Mouse (Mus musculus): ENCODE data around the gene Enpp1. TPM values are rescaled to one million over a fixed set of nuclear protein-coding genes. Genes with fewer than 3 reads are reported as not detected.

Gene Enpp1
- polyA plus RNA-seq, 1 experiment from 2014 or later = 0.62 TPM

- Histone ChIP-seq H3K27me3 (replicated peaks; ENCODE audit: low read depth, poor library complexity, severe bottlenecking) (no peaks in the 10 kb centered on the region), H3K4me3 (no peak overlapping the region), H3K27ac (replicated peaks) (no peak overlapping the region), H3K9me3 (no peaks in the 10 kb centered on the region), H3K4me1 (peaks cover 30% of the 10 kb centered on the region), H3K36me3 (replicated peaks) (peaks cover 16% of the 10 kb centered on the region)
- WGBS = 82% methylated on average over 5 of the region's 5 CpGs
- DNase-seq (ENCODE audit: low spot score) = no peak
Measured at GRCm38 (mm10) chr10:24599802-24600201, 112.2 kb downstream of the Enpp1 start.

DNA sequence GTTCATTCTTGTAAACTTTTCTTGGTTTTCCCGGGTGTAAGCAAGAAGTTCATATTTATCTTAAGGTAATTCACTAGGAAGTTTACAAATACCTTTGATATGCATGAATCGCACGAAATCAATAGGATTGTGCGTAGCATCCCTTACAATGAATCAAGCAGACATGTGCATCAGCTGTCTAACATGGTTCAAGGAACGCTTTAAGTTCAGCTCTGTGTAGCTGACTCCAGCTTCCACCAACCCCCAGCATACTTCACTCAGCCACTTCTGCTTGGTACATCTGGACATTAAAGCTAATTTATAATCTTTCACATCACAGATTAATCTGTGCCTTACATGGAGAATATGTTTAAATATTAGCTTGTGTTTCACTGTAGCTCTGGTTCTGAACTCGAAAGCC is 113.3 kb downstream of the Enpp1 start:
- WGBS = 92% methylated on average over 6 of the region's 6 CpGs
- H3K36me3 ChIP-seq (replicated peaks) = peaks cover 16% of the 10 kb centered on the region
- H3K4me3 ChIP-seq = no peak overlapping the region
- no peaks in the 10 kb centered on the region for H3K9me3 ChIP-seq
- H3K27me3 ChIP-seq (replicated peaks; ENCODE audit: low read depth, poor library complexity, severe bottlenecking) = no peaks in the 10 kb centered on the region
- peaks cover 41% of the 10 kb centered on the region for H3K4me1 ChIP-seq
- no peak overlapping the region for H3K27ac ChIP-seq (replicated peaks)
- DNase-seq (ENCODE audit: low spot score) = no peak

DNA sequence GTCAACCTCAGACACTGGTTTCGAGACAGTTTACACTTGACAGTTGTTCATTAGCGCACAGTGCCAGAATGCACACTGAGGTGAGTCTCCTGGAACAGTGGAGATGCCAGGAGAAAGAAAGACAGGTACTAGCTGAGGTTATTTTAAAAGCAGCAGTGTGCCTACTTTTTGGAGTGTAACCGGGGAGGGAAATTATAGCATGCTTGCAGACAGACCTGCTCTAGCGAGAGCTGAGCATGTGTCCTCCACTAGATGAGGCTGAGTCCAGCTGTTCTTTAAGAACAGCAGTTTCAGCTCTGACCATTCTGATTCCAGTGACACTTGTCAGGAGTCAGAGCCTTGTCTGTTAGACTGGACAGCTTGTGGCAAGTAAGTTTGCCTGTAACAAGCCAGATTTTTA is 114.2 kb downstream of the Enpp1 start:
- peaks cover 16% of the 10 kb centered on the region for H3K36me3 ChIP-seq (replicated peaks)
- H3K4me1 ChIP-seq = peaks cover 50% of the 10 kb centered on the region
- 89% methylated on average over 4 of the region's 4 CpGs for WGBS
- no peak for DNase-seq (ENCODE audit: low spot score)
- H3K9me3 ChIP-seq = no peaks in the 10 kb centered on the region
- H3K4me3 ChIP-seq = peak overlapping the region; percentile 83; the same call in 1 of the 2 replicates
- H3K27ac ChIP-seq (replicated peaks) = no peak overlapping the region
- no peaks in the 10 kb centered on the region for H3K27me3 ChIP-seq (replicated peaks; ENCODE audit: low read depth, poor library complexity, severe bottlenecking)

DNA sequence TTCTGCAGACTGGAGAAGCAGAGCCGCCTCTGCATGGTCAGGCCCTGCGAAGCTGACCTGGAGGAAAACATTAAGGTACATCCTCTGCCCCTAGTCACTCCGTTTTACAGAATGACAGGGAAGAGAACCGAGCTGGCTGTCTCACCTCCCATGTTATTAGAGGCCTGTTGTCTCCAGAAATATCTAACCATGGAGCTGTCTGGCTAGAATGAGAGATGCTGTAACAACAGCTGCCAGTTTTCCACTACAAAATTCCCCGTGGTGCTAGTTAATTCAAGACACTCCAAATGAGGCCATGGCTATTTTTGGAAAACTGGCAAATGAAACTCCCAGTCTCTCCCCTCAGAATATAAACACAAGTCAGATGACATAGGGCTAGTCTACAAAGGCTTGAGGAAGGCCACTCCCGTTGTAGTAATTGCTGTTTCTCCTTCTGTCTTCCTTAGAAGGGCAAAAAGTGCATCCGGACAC is 115.1 kb downstream of the Enpp1 start:
- H3K4me1 ChIP-seq = peaks cover 57% of the 10 kb centered on the region
- 56% methylated on average over 7 of the region's 7 CpGs for WGBS
- peak overlapping the region; percentile 83 for H3K4me3 ChIP-seq
- no peaks in the 10 kb centered on the region for H3K9me3 ChIP-seq
- H3K36me3 ChIP-seq (replicated peaks) = peaks cover 16% of the 10 kb centered on the region
- H3K27me3 ChIP-seq (replicated peaks; ENCODE audit: low read depth, poor library complexity, severe bottlenecking) = no peaks in the 10 kb centered on the region
- no peak for DNase-seq (ENCODE audit: low spot score)
- H3K27ac ChIP-seq (replicated peaks) = peak overlapping the region; percentile 7; the same call in 1 of the 2 replicates

DNA sequence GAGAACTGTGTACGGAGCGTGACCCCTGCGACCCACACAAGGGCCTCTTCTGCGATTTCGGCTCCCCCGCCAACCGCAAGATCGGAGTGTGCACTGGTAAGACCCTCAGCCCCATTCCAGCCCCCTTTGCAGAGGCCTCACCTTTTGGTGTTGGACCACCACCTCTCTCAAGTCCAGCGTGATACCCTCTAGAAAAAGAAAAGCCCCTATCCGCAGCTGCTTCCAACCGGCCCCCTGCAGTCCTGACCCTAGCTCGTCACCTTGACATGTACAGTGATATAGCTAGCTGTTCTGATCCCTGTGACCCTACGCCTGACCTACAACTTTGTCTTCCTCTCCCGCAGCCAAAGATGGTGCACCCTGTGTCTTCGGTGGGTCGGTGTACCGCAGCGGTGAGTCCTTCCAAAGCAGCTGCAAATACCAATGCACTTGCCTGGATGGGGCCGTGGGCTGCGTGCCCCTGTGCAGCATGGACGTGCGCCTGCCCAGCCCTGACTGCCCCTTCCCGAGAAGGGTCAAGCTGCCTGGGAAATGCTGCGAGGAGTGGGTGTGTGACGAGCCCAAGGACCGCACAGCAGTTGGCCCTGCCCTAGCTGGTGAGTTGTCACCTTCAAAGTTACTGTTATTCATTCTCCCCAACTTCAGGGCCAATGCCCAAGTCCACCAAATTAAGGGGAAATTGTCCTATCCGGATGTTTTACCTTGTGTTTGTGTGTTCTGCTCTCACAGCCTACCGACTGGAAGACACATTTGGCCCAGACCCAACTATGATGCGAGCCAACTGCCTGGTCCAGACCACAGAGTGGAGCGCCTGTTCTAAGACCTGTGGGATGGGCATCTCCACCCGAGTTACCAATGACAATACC is 115.7 kb downstream of the Enpp1 start:
- peak; percentile 41 for DNase-seq (ENCODE audit: low spot score)
- peaks cover 63% of the 10 kb centered on the region for H3K4me1 ChIP-seq
- no peaks in the 10 kb centered on the region for H3K9me3 ChIP-seq
- H3K27me3 ChIP-seq (replicated peaks; ENCODE audit: low read depth, poor library complexity, severe bottlenecking) = no peaks in the 10 kb centered on the region
- peaks cover 16% of the 10 kb centered on the region for H3K36me3 ChIP-seq (replicated peaks)
- 13% methylated on average over 31 of the region's 31 CpGs for whole genome bisulfite sequencing
- peak overlapping the region; percentile 83 for H3K4me3 ChIP-seq
- H3K27ac ChIP-seq (replicated peaks) = peak overlapping the region; percentile 95

DNA sequence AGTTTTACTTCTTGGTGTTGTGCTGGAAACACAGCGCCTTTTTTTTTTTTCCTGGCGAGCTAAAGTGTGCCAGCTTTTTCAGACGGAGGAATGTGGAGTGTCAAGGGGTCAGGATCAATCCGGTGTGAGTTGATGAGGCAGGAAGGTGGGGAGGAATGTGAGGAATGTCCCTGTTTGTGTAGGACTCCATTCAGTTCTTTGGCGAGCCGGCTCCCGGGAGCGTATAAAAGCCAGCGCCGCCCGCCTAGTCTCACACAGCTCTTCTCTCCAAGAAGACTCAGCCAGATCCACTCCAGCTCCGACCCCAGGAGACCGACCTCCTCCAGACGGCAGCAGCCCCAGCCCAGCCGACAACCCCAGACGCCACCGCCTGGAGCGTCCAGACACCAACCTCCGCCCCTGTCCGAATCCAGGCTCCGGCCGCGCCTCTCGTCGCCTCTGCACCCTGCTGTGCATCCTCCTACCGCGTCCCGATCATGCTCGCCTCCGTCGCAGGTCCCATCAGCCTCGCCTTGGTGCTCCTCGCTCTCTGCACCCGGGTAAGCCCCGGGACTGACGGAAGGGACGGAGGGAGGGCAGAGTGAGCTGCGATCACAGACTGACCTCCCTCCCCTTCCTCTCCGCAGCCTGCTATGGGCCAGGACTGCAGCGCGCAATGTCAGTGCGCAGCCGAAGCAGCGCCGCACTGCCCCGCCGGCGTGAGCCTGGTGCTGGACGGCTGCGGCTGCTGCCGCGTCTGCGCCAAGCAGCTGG is 116.5 kb downstream of the Enpp1 start, which contains the start of gene Ccn2:
Ccn2 (plus strand) TSS at position 193 of the 753 bp plus-strand sequence.
- Histone ChIP-seq H3K4me3 (peak within 1 kb of the TSS; percentile 83), H3K27me3 (replicated peaks; ENCODE audit: low read depth, poor library complexity, severe bottlenecking) (no peaks in the 10 kb centered on the region), H3K9me3 (no peaks in the 10 kb centered on the region), H3K4me1 (peaks cover 64% of the 10 kb centered on the region), H3K36me3 (replicated peaks) (peaks cover 16% of the 10 kb centered on the region), H3K27ac (replicated peaks) (peak within 1 kb of the TSS; percentile 95)
- WGBS = under 1% methylated on average over 53 of the region's 53 CpGs
- peak; percentile 90 for DNase-seq (ENCODE audit: low spot score)

DNA sequence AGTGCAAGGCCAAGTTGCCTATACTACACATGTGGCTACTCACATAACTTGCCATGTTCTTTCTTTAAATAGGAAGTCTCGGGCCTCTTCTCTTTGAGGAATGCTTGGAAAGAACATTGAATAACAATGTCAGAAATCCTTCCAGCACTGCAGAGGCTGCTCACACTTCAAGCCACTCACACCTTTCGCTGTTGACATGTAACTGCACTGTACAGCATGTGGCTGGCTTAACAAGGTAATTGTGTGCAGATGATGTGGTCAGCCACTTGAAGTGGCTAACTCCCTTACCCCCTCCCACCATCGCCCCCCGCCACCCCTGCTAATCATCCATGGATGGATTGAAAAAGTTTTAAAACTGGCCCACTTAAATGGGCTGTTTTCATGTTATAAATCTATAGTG is 118.4 kb downstream of the Enpp1 start:
- peaks cover 64% of the 10 kb centered on the region for H3K4me1 ChIP-seq
- peak; percentile 38 for DNase-seq (ENCODE audit: low spot score)

DNA sequence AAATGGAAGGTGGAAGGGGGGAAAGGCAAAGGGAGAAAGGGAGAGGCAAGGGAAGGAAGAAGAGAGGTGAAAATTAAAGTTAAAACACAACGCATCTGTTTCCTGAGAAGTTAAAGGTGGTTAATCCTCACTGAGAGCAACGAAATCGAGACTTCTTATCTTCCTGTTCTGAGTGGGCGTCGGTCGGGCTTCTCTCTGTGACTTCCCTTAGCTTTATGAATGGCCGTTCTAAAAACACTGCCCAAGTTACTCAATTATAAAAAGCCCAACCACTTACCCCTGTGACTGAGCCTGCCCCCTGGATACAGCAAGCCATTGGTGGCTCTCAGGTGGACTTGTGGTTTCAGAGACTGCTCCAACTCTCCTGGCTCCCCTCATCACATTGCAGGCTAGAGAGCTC is 119.0 kb downstream of the Enpp1 start:
- Histone ChIP-seq H3K9me3 (no peaks in the 10 kb centered on the region), H3K27me3 (replicated peaks; ENCODE audit: low read depth, poor library complexity, severe bottlenecking) (no peaks in the 10 kb centered on the region), H3K4me3 (no peak overlapping the region), H3K36me3 (replicated peaks) (peaks cover 13% of the 10 kb centered on the region), H3K4me1 (peaks cover 64% of the 10 kb centered on the region), H3K27ac (replicated peaks) (peak overlapping the region; percentile 57; the same call in 1 of the 2 replicates)
- no peak for DNase-seq (ENCODE audit: low spot score)
- 72% methylated on average over 7 of the region's 7 CpGs for WGBS

More for the DNA sequence above, 118.4 kb downstream of the Enpp1 start:
- Histone ChIP-seq H3K36me3 (replicated peaks) (peaks cover 13% of the 10 kb centered on the region), H3K27ac (replicated peaks) (no peak overlapping the region; the same call in 1 of the 2 replicates), H3K27me3 (replicated peaks; ENCODE audit: low read depth, poor library complexity, severe bottlenecking) (no peaks in the 10 kb centered on the region), H3K9me3 (no peaks in the 10 kb centered on the region), H3K4me3 (0 out of 2 replicates have a peak overlapping the region, but pooled peaks have one; percentile 5)
- WGBS = 52% methylated on average over 4 of the region's 4 CpGs

- no peak overlapping the region for H3K4me3 ChIP-seq
- H3K27ac ChIP-seq (replicated peaks) = no peak overlapping the region
- no peaks in the 10 kb centered on the region for H3K9me3 ChIP-seq
- no peaks in the 10 kb centered on the region for H3K27me3 ChIP-seq (replicated peaks; ENCODE audit: low read depth, poor library complexity, severe bottlenecking)
- 70% methylated on average over 2 of the region's 2 CpGs for WGBS
- no peak for DNase-seq (ENCODE audit: low spot score)
- H3K4me1 ChIP-seq = peaks cover 57% of the 10 kb centered on the region
- H3K36me3 ChIP-seq (replicated peaks) = peaks cover 8% of the 10 kb centered on the region
Measured at GRCm38 (mm10) chr10:24592318-24592717, 119.6 kb downstream of the Enpp1 start.

GRCm38 (mm10) chr10:24591741-24592140 is 120.2 kb downstream of the Enpp1 start:
- WGBS = 63% methylated on average over 5 of the region's 5 CpGs
- Histone ChIP-seq H3K9me3 (no peaks in the 10 kb centered on the region), H3K4me1 (peaks cover 52% of the 10 kb centered on the region), H3K27me3 (replicated peaks; ENCODE audit: low read depth, poor library complexity, severe bottlenecking) (no peaks in the 10 kb centered on the region), H3K36me3 (replicated peaks) (peaks cover 2% of the 10 kb centered on the region; the same call in 1 of the 2 replicates), H3K27ac (replicated peaks) (no peak overlapping the region; the same call in 1 of the 2 replicates), H3K4me3 (no peak overlapping the region)
- no peak for DNase-seq (ENCODE audit: low spot score)

GRCm38 (mm10) chr10:24591136-24591535 is 120.8 kb downstream of the Enpp1 start:
- Histone ChIP-seq H3K36me3 (replicated peaks) (no peaks in the 10 kb centered on the region), H3K27ac (replicated peaks) (no peak overlapping the region), H3K4me1 (peaks cover 46% of the 10 kb centered on the region), H3K9me3 (no peaks in the 10 kb centered on the region), H3K4me3 (no peak overlapping the region), H3K27me3 (replicated peaks; ENCODE audit: low read depth, poor library complexity, severe bottlenecking) (no peaks in the 10 kb centered on the region)
- WGBS = 19% methylated on average over 4 of the region's 4 CpGs
- DNase-seq (ENCODE audit: low spot score) = peak; percentile 80

GRCm38 (mm10) chr10:24590546-24590945 is 121.4 kb downstream of the Enpp1 start:
- 59% methylated on average over 4 of the region's 4 CpGs for WGBS
- peaks cover 40% of the 10 kb centered on the region for H3K4me1 ChIP-seq
- no peak overlapping the region for H3K4me3 ChIP-seq
- no peak for DNase-seq (ENCODE audit: low spot score)
- H3K36me3 ChIP-seq (replicated peaks) = no peaks in the 10 kb centered on the region
- no peaks in the 10 kb centered on the region for H3K9me3 ChIP-seq
- no peak overlapping the region for H3K27ac ChIP-seq (replicated peaks)
- no peaks in the 10 kb centered on the region for H3K27me3 ChIP-seq (replicated peaks; ENCODE audit: low read depth, poor library complexity, severe bottlenecking)
